Mouse (Mus musculus) monocyte, adult 5-6 weeks (primary cell): ENCODE measurements around the gene 1700020L24Rik. TPM values are rescaled to one million over a fixed set of nuclear protein-coding genes. Genes with fewer than 3 reads are reported as not detected.

Experiments used
- ATAC-seq: fragments of 153-309, 156-312 bp; replicated peaks from 2 replicates; pipeline ENCODE4 v1.8.0; 2017; ENCODE audit warnings: mild to moderate bottlenecking; ENCODE audit not compliant: low TSS enrichment, insufficient number of reproducible peaks, severe bottlenecking, poor library complexity, low FRiP score
- total RNA-seq: library from RNA; stranded (forward); fragments of 200-1000, 200-491, 200-594 nt; gene quantifications from 3 replicates; pipeline ENCODE4 v1.2.3, GENCODE M21; 2017

The 1700020L24Rik gene
- total RNA-seq, 1 experiment from 2014 or later = 6.0 TPM

DNA sequence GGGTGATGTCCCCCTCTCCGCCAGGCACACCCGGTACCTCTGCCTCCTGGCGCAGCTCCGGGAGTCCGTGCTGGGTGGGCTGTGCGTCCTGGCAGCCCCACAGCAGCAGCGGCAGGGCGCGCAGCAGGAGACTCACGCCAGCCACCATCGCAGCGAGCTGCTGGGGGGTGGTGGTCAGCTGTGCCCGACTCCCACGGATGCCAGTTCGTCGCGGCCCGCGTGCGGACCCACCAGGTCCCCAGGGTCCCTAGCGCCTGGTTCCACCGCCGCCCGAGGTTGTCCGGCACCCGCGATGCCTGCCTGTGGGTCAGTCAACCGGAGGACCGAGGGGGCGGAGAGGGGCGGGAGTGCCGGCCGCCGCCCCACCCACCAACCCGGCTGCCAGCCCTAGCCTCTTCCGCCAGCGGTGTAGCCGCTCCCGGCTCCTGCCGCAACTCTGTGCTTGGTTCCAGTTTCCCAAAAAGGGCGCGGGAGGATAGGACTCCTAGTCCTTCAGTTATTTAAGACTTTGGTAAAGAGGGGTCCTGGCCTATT, 25.3 kb downstream of the 1700020L24Rik start, which contains the start of gene Mmp28:
Gene Mmp28, minus strand, starts transcription at position 361 of the 534 bp plus-strand sequence.
- no peak for ATAC-seq

DNA sequence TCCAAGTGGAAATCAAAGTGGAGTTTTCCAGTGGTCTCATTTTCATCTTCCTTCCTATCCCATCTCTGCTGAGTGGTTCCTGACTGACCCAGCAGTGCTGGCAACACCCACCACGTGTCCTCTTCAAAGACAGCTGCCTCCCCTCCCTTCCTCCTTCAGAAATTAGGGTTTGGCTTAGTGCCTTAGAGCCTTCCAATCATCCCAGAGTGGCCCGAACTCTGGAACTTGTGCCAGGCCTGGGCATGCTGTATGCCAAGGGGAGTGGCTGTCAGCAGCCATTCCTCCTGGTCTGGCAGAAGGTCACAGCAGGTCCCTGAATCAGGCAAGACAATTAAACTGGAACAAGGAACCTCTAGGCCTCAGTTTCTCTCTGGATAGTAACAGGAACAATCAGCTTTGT, 28.5 kb downstream of the 1700020L24Rik start:
- no peak for ATAC-seq

- ATAC-seq = no peak
Measured at GRCm38 (mm10) chr11:83467120-83467652, 29.7 kb downstream of the 1700020L24Rik start.

DNA sequence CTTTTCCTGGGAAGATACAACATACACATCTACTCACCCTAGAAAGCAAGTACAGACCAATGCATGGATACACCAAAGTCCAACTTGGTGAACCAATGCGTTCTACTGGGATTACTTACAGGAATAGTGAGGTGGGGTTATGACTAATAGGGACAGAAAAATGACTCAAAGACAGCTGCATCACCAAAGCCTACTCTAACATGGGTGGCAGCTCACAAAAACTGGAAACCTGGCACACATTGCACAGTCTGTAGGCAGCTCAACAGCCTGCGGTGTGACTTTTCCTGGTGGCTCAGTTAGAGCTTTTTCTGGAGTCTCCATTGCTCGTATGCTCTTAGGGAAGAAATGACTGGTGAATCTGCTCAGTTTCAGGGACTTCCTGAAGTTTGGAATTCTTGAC, 31.3 kb downstream of the 1700020L24Rik start:
- ATAC-seq = no peak

- no peak for ATAC-seq
Measured at GRCm38 (mm10) chr11:83471766-83472165, 34.3 kb downstream of the 1700020L24Rik start.

DNA sequence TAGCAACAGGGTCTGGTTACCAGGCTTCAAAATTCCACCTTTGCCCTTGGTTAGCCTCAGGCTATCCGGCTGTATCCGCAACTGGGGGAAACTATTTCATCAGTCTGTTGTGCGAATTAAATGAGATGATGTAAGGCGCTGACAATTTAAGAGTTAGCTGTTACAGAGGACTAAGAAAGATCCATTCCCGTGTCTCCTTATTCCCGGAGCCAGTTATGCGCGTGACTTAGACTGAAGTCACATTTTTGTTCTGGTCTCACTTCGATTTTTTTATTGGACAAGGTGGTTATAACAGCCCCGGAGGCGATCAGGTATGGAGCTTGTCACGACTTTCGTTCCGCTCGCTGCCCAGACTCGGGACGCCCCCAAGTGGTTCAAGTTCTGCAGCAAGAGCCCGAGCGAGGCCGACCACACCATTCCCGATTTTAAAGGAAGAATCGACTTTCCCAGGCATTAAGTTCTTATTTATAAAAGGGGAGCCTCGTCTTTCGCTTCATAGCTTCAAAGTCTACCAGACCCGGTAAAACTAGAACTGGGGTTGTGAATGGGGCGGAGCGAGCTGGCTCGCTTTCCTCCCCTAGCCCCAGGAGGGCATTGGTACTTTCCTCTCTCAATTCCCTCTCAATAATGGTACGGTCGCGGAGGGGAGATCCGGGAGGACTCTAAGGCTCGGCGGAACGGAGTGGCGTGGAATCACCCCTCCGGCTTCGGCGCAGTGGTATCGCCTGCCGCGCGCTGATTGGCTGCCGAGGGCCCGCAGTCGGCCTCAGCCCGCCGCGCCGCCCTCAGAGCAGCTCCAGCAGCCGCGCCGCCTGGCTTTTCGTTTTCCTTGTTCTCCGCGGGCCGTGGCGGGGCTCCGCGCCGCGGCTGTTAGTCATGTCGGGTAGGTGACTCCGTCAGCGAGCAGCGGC, 35.1 kb downstream of the 1700020L24Rik start, which contains the start of gene Taf15:
Gene Taf15, plus strand, starts transcription at position 763 of the 911 bp plus-strand sequence.
- ATAC-seq = peak; percentile 98

GRCm38 (mm10) chr11:83473235-83474016, 35.9 kb downstream of the 1700020L24Rik start:
- 0 out of 2 replicates have a peak, but pooled peaks have one; percentile 8 for ATAC-seq

Other genes with a start within 250 kb of the 1700020L24Rik start
- 3.3 to 5.2 TPM (median 3.9 TPM) in 3 replicates for gene Slfn3, start 246.3 kb upstream of the 1700020L24Rik start, total RNA-seq
- 0.29 to 0.86 TPM (median 0.43 TPM) in 3 replicates for gene Slfn14, start 151.0 kb upstream of the 1700020L24Rik start, total RNA-seq
- gene Ap2b1, start 138.7 kb upstream of the 1700020L24Rik start, total RNA-seq = 58.0 to 88.4 TPM (median 71.4 TPM) in 3 replicates
- 3.8 to 5.7 TPM (median 4.9 TPM) in 3 replicates for gene Pex12, start 135.1 kb upstream of the 1700020L24Rik start, total RNA-seq
- gene Rasl10b, start 28.5 kb upstream of the 1700020L24Rik start, total RNA-seq = 0.11 TPM in 1 of 3 replicates, not detected in the others
- gene Gas2l2, start 8.2 kb upstream of the 1700020L24Rik start, total RNA-seq = not detected in 3 replicates
- gene Mmp28, start 25.4 kb downstream of the 1700020L24Rik start, total RNA-seq = 0.39 to 0.75 TPM in 2 of 3 replicates, not detected in the other
- 32.9 to 77.9 TPM (median 52.7 TPM) in 3 replicates for gene Taf15, start 35.4 kb downstream of the 1700020L24Rik start, total RNA-seq
- gene Heatr9, start 84.5 kb downstream of the 1700020L24Rik start, total RNA-seq = 7.9 to 25.0 TPM (median 9.1 TPM) in 3 replicates
- 781 to 2,479 TPM (median 803 TPM) in 3 replicates for gene Ccl5, start 92.8 kb downstream of the 1700020L24Rik start, total RNA-seq
- 98.1 to 442 TPM (median 354 TPM) in 3 replicates for gene Ccl9, start 141.0 kb downstream of the 1700020L24Rik start, total RNA-seq
- 235 to 1,319 TPM (median 1,123 TPM) in 3 replicates for gene Ccl6, start 155.4 kb downstream of the 1700020L24Rik start, total RNA-seq
- gene Rpl9-ps1, start 207.9 kb downstream of the 1700020L24Rik start, total RNA-seq = 1.3 TPM in 1 of 3 replicates, not detected in the others
- gene Ccl3, start 211.7 kb downstream of the 1700020L24Rik start, total RNA-seq = 448 to 606 TPM (median 547 TPM) in 3 replicates
- gene Ccl4, start 224.9 kb downstream of the 1700020L24Rik start, total RNA-seq = 523 to 801 TPM (median 669 TPM) in 3 replicates